Mouse (Mus musculus) cerebellum, adult (tissue): ENCODE results near the gene Cebpa.

Experiments
- ATAC-seq: cut with Nextera tagmentation; 2 replicates; pipeline ENCODE4 v1.9.2; 2017; ENCODE audit warnings: mild to moderate bottlenecking, moderate library complexity, mixed read lengths; ENCODE audit not compliant: insufficient number of reproducible peaks, low FRiP score, low TSS enrichment

Cebpa gene

DNA sequence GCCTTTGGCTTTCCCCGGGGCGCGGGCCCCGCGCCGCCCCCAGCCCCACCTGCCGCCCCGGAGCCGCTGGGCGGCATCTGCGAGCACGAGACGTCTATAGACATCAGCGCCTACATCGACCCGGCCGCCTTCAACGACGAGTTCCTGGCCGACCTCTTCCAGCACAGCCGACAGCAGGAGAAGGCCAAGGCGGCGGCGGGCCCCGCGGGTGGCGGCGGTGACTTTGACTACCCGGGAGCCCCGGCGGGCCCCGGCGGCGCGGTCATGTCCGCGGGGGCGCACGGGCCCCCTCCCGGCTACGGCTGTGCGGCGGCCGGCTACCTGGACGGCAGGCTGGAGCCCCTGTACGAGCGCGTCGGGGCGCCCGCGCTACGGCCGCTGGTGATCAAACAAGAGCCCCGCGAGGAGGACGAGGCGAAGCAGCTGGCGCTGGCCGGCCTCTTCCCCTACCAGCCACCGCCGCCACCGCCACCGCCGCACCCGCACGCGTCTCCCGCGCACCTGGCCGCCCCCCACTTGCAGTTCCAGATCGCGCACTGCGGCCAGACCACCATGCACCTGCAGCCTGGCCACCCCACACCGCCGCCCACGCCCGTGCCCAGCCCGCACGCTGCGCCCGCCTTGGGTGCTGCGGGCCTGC, 533 bp downstream of the Cebpa start:
- no peak for ATAC-seq

DNA sequence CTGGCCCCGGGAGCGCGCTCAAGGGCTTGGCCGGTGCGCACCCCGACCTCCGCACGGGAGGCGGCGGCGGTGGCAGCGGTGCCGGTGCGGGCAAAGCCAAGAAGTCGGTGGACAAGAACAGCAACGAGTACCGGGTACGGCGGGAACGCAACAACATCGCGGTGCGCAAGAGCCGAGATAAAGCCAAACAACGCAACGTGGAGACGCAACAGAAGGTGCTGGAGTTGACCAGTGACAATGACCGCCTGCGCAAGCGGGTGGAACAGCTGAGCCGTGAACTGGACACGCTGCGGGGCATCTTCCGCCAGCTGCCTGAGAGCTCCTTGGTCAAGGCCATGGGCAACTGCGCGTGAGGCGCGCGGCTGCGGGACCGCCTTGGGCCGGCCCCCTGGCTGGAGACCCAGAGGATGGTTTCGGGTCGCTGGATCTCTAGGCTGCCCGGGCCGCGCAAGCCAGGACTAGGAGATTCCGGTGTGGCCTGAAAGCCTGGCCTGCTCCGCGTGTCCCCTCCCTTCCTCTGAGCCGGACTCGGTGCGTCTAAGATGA, 1.1 kb downstream of the Cebpa start:
- ATAC-seq: no peak

DNA sequence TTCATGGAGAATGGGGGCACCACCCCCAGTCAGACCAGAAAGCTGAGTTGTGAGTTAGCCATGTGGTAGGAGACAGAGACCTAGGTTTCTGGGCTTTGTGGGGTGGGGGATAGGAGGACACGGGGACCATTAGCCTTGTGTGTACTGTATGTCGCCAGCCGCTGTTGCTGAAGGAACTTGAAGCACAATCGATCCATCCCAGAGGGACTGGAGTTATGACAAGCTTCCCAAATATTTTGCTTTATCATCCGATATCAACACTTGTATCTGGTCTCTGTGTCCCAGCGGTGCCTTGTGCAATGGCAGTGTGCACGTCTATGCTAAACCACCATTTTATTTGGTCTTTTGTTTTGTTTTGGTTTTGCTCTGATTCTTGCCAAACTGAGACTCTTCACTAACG, 2.1 kb downstream of the Cebpa start:
- no peak for ATAC-seq

DNA sequence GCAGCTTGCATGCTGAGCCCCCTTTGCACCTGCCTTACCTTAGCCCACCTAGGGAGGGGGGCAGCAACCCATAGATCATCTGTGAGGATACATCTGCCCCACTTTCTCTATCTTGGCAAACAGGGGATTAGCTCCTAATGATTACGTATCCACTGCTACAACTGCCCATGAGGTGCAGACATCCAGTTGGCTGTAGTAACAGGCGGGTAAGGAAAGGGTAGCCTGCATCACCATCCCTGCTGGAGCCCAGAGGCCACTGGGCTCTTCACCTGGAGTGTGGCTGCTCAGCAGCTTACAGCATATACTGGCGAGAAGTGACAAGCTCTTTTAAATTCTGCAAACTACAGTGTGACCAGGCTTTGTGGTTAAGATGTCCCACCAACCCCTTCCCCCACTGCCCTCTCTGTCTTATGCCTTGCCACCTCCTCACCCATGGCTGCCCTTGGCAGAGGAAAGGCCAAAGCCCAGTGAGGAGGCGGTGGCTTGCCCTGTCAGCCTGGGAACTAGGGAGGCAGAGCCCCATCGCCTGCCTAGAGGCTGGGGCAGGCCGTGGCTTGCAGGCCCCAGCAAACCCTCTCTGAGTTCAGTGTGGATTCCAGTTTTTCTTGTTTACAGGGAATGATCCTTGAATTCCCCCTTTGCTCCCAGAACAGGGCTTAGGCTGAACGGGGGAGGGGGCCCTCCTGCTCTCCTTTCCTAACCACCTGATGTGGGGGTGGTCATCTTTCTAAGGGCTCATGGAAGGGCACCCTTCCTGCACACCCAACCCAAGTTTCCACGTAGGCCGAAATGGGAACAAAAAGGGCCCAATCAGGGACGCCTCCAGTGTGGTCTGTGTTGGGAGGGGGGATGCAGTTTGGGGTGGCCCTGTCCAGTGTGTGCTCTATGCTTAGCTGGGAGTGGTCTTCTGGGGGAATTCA, 3.6 kb downstream of the Cebpa start:
- no peak for ATAC-seq

DNA sequence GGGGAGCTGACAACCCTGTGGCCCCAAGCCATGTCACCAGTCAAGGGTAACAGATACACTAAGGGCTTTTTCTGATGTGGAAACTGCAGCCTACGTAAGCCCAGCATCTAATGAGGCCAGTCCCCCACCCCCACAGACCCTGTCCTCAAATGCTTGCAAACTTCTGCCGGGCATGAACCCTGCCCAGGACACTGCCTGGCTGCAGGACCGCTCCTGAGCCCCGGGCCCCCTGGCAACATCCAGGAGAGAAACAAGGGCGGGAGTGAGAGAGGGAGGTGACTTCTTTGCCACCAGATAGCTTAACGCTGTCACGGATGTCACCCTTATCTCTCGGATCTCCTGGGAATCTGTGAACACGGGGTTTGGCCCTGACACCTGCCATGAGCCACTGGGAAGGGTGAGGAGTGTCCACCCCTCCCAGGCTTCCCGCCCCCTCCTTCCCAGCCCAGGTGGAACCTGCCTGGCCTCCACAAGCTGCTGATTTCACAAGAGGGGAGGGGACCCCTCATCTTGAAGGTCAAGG, 4.4 kb downstream of the Cebpa start:
- no peak for ATAC-seq

DNA sequence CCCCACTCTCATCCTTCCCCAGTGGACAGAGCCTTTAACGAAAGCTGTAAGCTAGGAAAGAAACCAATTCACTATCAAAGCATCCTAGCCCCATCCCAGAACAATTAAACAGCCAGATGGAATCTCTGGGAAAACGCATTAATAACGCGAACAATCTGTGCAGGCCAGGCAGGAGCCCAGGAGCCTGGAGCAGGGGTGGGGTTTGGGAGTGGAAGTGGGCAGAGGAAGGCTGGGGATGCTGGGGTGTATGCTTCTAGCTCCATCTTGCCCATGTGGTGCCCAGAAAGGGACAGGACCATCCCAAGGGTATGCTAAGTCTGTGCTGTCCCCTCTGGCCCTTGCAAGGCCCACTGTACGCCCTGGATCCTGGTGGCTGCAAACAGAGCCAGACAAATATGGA, 5.1 kb downstream of the Cebpa start:
- ATAC-seq: no peak

DNA sequence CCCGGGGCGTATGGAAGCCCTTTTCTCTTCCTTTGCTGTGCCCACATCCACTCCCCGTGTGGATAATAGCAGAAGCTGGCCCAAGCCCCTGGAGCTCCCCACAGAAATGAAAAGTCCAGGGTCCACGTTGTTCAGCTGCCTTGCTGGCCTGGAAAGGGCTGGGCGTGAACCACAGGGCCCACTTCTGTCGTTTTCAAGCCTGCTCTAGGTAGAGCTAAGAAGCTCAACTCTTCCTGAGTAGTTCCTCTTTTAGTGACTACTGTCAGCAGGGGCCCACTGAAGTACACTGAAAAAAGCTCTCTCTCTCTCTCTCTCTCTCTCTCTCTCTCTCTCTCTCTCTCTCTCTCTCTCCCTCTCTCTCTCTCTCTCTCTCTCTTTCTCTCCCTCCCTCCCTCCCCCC, 5.7 kb downstream of the Cebpa start:
- no peak for ATAC-seq

DNA sequence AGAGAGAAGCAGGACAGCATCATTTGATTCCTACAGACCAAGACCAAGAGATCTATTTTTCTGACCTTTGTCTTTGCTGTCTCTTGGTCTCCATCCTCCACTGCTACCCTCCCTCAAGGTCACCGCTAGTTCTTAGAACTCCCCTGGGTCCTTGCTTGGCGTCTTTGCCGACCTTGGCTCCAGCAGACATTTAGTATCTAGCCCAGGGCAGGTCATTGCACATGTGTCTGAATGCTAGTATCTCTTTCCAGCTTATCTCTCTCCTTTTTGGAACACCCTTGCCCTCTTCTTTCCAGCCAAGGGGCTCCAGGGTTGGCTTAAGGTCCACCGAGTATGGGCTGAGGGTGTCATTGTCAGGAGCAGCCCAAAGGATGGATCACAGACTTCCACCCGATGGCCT, 6.9 kb downstream of the Cebpa start:
- no peak for ATAC-seq

DNA sequence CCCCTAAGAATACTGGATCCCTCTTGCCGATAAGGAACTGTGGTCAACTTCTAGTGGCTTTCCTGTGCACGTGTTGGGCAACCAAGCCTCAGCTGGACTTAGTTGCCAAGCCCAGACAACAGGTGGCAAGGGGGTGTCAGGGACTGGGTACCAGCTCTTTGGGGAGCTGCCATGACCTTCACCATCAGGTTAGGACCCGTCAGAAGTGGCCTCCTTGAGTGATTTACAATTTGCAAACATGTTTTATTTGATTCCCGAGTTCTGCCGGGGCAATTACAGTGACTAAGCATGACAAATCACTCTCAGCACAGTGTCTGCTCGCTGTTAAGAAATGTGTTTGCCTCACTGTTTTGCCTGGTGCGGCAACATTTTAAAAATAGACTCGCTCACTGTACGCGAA, 7.9 kb downstream of the Cebpa start:
- no peak for ATAC-seq

DNA sequence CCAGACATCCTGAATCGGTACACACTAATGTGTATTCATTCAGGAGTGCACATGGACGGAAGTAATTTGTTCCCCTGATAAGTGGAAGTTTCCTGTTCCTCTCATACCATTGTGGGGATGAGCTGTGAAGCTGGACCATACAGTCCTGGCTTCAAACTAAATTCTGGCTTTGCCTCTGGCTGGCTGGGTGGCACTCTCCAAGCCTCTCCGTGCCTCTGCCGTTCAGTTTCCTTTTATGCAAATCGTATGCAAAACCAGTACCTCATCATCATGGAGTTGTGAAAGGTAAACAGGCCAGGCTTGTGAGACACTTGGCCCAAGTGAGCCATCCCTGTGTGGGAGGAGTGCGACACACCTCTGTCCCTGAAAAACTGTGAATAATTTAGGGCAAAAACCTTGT, 8.6 kb downstream of the Cebpa start:
- ATAC-seq: no peak

DNA sequence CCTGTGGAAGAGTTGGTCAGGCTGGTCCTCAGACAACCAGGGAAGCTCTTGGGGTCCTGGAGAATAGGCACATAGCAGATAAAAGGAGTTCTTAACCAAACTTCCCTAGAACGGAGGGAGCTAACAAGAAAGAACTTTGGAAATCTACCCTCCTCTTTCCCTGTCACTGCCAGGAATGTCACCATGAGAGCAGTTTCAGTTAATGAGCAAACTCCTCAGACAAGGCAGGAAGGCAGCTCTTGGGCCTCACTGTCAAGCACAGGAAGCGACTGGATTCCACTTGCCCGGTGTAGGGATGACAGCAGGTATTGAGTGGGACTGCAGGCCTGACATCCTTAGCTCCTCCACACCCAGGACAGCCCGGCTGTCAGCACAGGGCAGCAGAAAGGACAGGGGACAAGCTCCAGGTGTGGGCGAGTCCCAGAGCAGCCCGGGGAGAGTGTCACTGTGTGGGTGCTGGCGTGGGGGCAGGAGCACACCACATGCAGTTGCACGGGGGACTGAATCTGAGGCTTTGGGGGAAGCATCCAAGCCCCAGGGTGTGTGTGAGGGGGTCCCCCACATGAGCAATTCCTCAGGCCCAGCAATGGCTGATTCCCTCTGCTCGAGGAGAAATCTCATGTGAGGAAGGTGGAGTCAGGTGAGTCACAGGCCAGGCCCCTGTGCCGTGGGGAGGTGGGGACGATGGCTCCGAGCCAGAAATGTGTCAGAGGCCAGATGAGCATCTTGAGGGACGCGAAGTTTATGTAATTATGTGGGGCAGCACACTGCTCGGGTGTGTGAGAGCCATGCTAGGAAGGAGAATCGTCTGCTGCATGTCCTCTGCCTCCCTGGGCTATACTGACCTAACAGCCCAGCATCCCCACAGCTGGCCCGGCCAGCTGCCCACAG, 9.8 kb downstream of the Cebpa start:
- ATAC-seq: no peak

DNA sequence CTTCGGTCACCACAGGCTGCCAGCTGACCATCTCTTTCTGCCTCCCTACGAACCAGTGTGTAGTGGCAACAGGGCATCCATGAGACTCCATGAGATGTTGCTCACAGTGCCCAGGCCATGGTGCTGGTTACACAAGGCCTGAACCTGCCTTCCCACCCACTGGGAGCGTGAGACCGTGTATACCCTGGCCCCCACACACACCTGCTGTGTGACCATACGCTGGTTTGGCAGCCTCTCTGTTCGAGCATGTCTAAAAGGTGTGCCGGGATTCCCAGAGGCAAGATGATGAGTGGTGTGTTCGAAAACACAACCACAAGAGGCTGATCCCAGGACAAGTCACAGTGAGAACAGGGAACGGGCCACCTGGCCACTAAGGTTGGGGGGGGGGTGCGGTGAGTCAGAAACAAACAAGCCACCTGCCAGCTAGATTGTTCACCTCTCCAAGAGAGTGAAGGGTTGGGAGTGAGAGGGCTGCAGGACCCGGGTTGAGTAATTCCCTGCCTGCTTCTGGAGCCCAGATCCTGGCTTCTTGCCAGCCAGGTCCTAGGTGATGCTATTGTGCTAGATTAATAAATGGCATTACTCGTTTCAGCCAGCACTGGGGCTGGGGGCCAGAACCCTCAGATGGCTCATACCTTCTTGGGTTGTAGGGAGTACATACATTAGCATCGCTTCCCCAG, 11.1 kb downstream of the Cebpa start:
- no peak for ATAC-seq

DNA sequence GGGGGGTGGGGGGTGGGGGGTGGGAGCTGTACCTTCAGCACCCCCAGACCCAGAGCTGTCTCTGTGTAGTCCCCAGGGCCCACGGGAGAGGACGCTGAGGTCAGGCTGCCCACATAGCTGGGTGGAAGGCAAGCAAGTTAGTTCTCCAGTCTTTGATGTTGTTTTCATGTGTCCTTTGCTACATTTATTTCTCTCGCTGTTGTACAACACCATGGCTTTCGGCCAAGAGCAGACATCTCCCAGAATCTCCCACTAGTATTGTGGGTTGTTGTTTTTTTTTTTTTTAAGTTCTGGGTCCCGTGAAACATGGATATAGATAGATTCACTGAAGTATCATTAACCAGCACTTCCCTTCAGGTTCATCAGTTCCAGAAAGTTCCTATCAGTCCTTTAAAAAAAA, 11.8 kb downstream of the Cebpa start:
- ATAC-seq: no peak

DNA sequence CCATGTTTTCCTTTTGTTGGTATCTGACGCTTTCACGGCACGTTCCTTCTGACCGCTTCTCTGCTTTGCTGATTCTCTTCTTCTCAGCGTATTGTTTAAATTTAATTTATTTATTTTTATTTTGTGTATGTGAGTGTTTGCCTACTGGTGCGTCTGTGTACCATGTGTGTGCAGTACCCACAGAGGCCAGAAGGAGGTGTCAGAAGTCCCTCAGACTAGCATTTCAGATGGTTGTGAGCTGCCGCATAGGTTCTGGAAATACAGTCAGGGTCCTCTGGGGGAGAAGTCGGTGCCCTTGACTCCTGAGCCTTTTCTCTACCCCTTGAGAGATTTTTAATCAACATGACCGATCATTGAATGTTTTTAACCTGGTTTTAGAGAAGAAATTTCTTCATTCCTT, 12.5 kb downstream of the Cebpa start:
- no peak for ATAC-seq

DNA sequence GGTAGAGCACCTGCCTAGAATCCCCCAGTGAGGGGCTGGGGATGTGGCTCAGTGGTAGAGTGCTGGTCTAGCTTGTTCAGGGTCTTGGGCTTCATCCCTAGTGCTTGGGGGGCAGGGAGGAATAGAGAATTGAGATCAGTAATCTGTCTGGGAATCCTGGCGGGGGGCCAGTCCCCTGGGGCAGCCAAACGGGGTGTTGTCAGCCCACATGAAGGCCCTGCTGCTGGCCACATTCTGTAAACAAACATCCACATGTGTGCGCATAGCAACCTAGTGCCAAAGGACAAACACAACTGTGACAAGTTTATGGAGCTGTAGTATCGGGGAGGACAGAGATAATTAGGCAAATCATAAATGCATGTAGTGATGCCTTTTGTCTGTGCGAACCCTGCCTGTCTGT, 15.5 kb downstream of the Cebpa start:
- no peak for ATAC-seq

DNA sequence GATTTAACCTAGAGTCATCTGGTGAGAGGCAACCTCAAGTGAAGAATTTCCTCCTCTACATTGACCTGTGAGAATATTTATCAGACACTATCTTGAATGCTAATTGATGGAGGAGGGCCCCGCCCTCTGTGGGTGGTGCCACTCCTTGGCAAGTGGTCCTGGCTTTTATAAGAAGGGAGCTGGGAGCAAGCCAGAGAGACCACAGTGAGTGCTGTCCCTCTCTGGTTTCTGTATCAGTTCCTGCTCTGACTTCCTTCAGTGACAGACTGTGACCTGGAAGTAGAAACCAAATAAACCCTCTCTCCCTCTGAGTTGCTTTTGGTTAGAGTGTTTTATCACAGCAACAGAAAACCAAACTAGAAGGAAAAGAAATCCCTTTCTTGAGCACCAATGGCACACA, 18.4 kb downstream of the Cebpa start:
- no peak for ATAC-seq

DNA sequence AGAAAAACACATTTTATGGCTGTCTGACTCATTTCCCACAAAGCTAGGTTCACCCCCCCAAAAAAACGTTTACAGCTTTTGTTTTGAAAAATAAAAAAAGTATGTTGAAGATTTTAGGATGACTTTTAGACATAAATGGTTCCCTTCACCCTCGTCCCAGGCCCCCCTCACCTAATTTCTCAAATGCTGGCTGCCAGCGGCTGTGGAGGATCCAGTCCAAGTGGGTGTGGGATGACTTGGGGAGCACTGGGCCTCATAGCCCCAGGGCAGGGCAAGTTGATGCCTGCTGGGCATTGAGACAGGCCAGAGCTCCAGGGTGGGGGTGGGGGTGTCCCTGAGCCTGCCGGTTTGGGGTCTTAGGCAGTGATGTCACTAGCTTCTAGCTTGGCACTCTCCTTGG, 19.4 kb downstream of the Cebpa start:
- no peak for ATAC-seq

DNA sequence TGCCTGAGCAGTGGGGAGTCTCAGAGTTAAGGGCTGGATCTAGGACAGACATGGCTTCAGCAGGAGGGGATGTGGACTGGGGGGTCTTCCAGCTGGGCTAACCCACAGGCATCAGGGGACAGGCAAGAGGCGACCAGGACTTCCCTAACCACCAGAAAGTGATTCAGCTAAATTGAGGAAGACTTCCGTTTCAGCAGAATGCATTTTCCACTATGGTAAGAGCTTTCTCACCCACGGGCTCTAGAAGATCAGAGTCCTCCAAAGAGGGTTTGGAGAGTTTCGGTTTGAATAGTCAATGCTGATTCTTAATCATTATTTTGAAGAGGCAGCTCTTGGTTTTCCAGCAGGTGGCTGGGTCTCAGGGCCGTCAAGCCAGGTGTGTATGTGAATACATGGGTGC, 20.8 kb downstream of the Cebpa start:
- ATAC-seq: no peak

DNA sequence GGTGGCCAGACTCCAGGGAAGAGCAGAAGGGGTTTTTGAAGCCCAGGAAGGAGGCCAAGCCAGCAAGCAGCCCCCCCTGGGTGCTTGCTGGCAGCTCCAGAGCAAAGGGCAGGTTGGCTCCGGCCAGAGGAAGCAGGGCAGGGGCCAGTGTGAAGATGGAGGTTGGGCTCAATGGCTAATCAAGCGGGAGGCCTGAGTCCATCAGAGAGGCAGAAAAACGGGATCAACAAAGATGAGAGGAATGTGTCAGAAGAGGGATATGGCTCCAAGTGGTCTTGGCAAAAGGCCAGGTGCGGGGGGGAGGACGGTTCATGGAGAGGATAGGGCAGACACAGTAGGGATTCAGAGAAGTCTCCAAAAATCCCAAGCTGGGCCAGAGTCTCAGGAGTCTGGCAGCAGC, 22.4 kb downstream of the Cebpa start:
- no peak for ATAC-seq

DNA sequence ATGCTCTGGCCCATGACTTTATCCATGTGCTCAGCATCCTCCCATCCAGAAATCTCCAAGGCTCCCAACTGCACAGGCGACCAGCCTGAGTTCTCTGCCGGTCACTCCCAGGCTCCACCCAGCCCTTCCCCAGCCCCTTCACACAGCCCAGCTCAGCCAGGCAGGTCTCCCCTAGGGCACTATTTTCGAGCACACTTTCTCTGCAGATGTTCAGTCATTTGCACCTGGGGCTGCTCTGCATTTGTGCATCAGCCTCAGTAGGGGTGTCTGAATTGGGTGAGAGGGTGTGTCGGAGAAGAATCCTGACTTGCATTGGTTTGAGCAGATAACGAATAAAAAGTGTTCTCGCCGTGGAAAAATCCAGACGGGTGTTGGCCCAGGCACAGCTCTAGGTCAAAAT, 23.4 kb downstream of the Cebpa start:
- ATAC-seq: no peak
